Mouse (Mus musculus): ENCODE measurements around the gene Zfp319.

The Zfp319 gene

DNA sequence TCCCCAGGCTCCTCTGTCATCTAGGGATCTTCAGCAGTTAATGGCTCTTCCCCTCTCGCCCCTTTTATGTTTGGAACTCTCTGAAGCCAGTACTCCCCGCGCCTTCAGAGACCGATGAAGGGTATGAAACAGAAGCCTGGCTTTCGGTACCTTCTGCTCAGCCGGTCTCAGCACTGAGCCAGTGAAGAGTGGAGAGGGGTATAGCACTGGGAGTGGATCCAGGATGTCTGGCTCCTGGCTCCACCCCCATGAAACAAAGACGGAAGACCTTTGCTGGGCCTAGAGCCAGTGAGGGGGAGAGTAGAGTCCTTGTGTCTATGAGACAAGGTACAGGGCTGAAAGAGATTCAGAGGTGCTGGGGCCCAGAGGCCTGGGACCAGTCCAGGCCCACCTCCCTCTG is 37.9 kb downstream of the Zfp319 start:
- CTCF ChIA-PET = interaction anchor here in 1 of 4 experiments (1.1 kb wide), 1 partner anchor 39 kb away, joined by 5 read pairs; no protein-coding TSS in a partner anchor
- POLR2A ChIA-PET = interaction anchor here in 1 of 4 experiments (0.6 to 1.1 kb wide), 2 partner anchors 38 to 611 kb away, joined by 3 to 6 read pairs; partner anchors contain the start of genes Usb1 and Zfp319

DNA sequence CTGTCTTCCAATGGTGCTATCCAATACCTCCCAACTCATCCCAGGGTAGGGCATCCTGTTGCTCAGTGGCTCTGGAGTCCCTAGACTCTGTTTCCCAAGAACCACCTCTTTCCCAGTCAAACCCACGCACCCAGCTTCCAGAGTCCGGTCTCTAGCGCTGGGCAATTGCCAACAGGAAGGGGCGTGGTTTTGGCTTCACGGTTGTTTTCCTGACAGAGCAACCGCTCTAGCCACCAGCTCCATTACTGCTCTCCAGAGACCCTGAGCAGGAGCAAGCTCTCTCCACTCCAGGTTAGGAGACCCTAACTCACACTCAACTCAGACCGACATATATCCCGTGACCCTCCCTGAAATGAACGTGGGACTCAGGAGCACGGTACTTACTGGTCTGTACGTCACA is 38.6 kb downstream of the Zfp319 start:
- CTCF ChIA-PET = interaction anchor here in 2 of 4 experiments (0.6 to 1.1 kb wide), 3 partner anchors 16 to 39 kb away, joined by 3 to 5 read pairs (median 4); no protein-coding TSS in a partner anchor
- POLR2A ChIA-PET = interaction anchor here in 3 of 4 experiments (0.6 to 1.4 kb wide), 4 partner anchors 38 to 612 kb away, joined by 3 to 6 read pairs (median 4); partner anchors contain the start of genes Usb1 (in 1 of the 3) and Zfp319 (in 1 of the 3)

DNA sequence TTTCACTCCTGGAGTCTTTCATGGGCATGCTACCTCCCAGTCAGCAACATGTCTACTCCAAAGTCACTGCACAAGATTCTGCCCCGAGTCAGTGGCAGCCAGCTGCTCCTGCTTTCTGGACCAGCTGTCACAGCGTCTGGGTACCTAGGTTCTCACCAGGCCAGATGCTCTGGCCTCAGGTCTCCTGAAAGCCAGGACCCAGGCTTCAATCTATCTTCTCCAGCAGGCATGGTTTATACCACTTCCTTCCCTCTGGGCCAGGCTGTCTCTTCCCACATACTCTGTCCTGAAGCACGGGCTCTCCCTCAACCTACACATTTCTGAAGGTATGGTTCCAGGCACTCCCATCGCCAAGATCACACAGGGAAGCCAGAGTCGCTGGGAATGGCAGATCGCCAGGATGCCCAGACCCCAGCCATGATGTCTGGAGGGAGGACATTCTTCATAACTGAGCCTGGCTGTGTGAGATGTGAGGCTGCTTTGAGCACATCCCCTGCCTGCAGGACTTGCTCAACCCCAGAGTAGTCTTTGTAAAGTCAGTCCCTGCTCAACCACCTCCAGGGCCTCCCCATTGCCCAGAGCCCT is 42.6 kb downstream of the Zfp319 start:
- CTCF ChIA-PET = no interaction called here
- POLR2A ChIA-PET = no interaction called here

DNA sequence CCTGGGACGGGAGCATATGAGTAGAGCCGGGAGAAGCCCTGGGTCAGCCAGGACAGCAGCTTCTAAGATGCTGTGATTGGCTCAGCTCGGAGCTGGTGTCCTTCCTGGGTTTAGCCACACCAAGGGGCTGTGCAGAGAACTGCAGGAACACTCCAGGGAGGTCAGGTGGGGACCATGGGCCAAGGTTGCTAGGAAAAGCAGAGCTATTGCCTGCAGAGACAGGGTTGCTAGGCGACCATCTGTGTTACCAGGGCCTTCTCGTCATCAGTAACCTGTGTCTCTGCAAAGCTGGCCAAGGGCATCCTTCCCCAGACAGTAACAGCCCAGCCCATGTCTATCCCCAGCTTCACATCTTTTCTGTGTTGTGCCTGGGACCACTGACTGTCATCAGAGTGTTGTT is 50.3 kb downstream of the Zfp319 start:
- ChIA-PET POLR2A (interaction anchor here in 1 of 4 experiments (1.9 kb wide), 1 partner anchor 51 kb away, joined by 4 read pairs; the partner anchor contains the start of gene Usb1), CTCF (interaction anchor here in 2 of 4 experiments (0.6 to 0.9 kb wide), 3 partner anchors 11 to 27 kb away, joined by 3 to 9 read pairs (median 4); no protein-coding TSS in a partner anchor)
